Comparison of ENCODE assay signal across 8 mouse cellular contexts in genomic region chr13:38290287-38290941, GRCm38 (mm10). TPM values are rescaled to one million over a fixed set of nuclear protein-coding genes. Genes with fewer than 3 reads are reported as not detected.
DNase-seq lines count a peak whose midpoint lies in the region; ATAC-seq lines count a peak whose summit lies in the region.

No protein-coding gene starts in this region.

- WGBS in hindbrain, embryonic 15.5 days: 23% methylated on average over 21 of the region's 21 CpGs

- no peak overlapping the region for H3K9ac ChIP-seq in hindbrain, embryonic 15.5 days

- H3K27ac ChIP-seq in hindbrain, embryonic 15.5 days (replicated peaks): no peak overlapping the region

- intact Hi-C loops in gastrocnemius, postnatal 14 days (cut with DNase I; ENCODE audit: low total_unique reads): no loop called here

- peak; percentile 69 for DNase-seq in urinary bladder, postnatal 14 days (ENCODE audit: low spot score)
- no peak for DNase-seq in urinary bladder, adult 2 months (ENCODE audit: low spot score)
- DNase-seq in gastrocnemius, postnatal 14 days: peak; percentile 57
- DNase-seq in lung, postnatal 4 days: peak; percentile 58 to 81
- peak; percentile 65 for DNase-seq in testis, postnatal 10 days (ENCODE audit: low spot score)
- DNase-seq in cerebellum, adult 9-11 months: no peak
- DNase-seq in thymus, postnatal 10 days (ENCODE audit: low spot score in 2 of 2): no peak

- H3K36me3 ChIP-seq in hindbrain, embryonic 15.5 days: no peaks in the 10 kb centered on the region

- no peaks in the 10 kb centered on the region for H3K9me3 ChIP-seq in hindbrain, embryonic 15.5 days

- no peaks in the 10 kb centered on the region for H3K27me3 ChIP-seq in hindbrain, embryonic 15.5 days

- H3K4me3 ChIP-seq in hindbrain, embryonic 15.5 days: no peak overlapping the region

- ATAC-seq in hindbrain, embryonic 15.5 days (ENCODE audit: low FRiP score, low read depth): peak; percentile 45; the same call in 1 of the 2 replicates

- peaks cover 4% of the 10 kb centered on the region for H3K4me1 ChIP-seq in hindbrain, embryonic 15.5 days (replicated peaks)

- peak overlapping the region; percentile 42 for H3K4me2 ChIP-seq in hindbrain, embryonic 15.5 days

RNA-seq across cellular contexts. Expression of gene Bmp6, which starts 54.5 kb away (rescaled TPM):
- polyA plus RNA-seq in urinary bladder, adult 2 months (2012; rRNA removed): 19.4 and 20.0 TPM in 2 replicates
- total RNA-seq in gastrocnemius, postnatal 14 days (2021): 1 to 10 TPM; 7.1 to 8.8 TPM
- 4.3 and 4.6 TPM in 2 replicates for polyA plus RNA-seq in hindbrain, embryonic 15.5 days (2015; fragmentation: Nextera tagmentation; extraction: Ambion mirVana)

Comparison
In these comparisons a context has a peak if more than half of its experiments do, and no peak if none do; other contexts are left out.
1. DNase-seq: peak in urinary bladder, postnatal 14 days (single experiment), gastrocnemius, postnatal 14 days (single experiment), lung, postnatal 4 days (2 of 2) and testis, postnatal 10 days (single experiment); none in urinary bladder, adult 2 months (single experiment), cerebellum, adult 9-11 months (single experiment) and thymus, postnatal 10 days (0 of 2).